Mouse (Mus musculus): ENCODE data around the gene Gm11213. TPM values are rescaled to one million over a fixed set of nuclear protein-coding genes. Genes with fewer than 3 reads are reported as not detected.

The Gm11213 gene
- total and polyA plus RNA-seq, 3 experiments = not detected

- no peak for TF ChIP-seq GATA1 (IDR thresholded peaks at IDR 0.05; ENCODE audit: borderline replicate concordance, low read length)
- no peak for TF ChIP-seq TAL1 (conservative IDR thresholded peaks at IDR 0.05; ENCODE audit: low read depth, low read length)
- TF ChIP-seq CTCF (IDR thresholded peaks at IDR 0.05; ENCODE audit: low read depth, low read length) = no peak
- TF ChIP-seq GATA2 (IDR thresholded peaks at IDR 0.05; ENCODE audit: borderline replicate concordance, low read depth, low read length) = no peak
- TF ChIP-seq POLR2AphosphoS5 (IDR thresholded peaks at IDR 0.05; ENCODE audit: insufficient replicate concordance, low read depth, low read length) = no peak
- no peaks in the 10 kb centered on the region for H3K27me3 ChIP-seq (ENCODE audit: insufficient read depth, low read length)
- H3K9me3 ChIP-seq (replicated peaks) = no peaks in the 10 kb centered on the region
- peaks cover 56% of the 10 kb centered on the region for H3K4me1 ChIP-seq (ENCODE audit: insufficient read depth, low read depth, low read length)
- ATAC-seq (ENCODE audit: extremely low read depth, insufficient number of reproducible peaks, low FRiP score, poor library complexity, severe bottlenecking) = no peak
- DNase-seq (ENCODE audit: low spot score) = no peak
- H3K4me3 ChIP-seq (ENCODE audit: low read depth, low read length) = no peak overlapping the region; the same call in 1 of the 2 replicates
- peaks cover 62% of the 10 kb centered on the region for H3K36me3 ChIP-seq (replicated peaks)
Observed at GRCm38 (mm10) chr4:63560079-63560478, 45.0 kb downstream of the Gm11213 start.

GRCm38 (mm10) chr4:63559127-63559697, 45.8 kb downstream of the Gm11213 start:
- Histone ChIP-seq H3K4me3 (ENCODE audit: low read depth, low read length) (peak overlapping the region; percentile 74), H3K9me3 (replicated peaks) (no peaks in the 10 kb centered on the region), H3K4me1 (ENCODE audit: insufficient read depth, low read depth, low read length) (peaks cover 56% of the 10 kb centered on the region), H3K27me3 (ENCODE audit: insufficient read depth, low read length) (no peaks in the 10 kb centered on the region), H3K36me3 (replicated peaks) (peaks cover 62% of the 10 kb centered on the region)
- DNase-seq (ENCODE audit: low spot score) = no peak
- ATAC-seq (ENCODE audit: extremely low read depth, insufficient number of reproducible peaks, low FRiP score, poor library complexity, severe bottlenecking) = no peak
- TF ChIP-seq GATA2 (IDR thresholded peaks at IDR 0.05; ENCODE audit: borderline replicate concordance, low read depth, low read length) = no peak

GRCm38 (mm10) chr4:63558407-63559081, 46.5 kb downstream of the Gm11213 start, which contains the start of gene Tmem268:
Gene Tmem268, plus strand, starts transcription at chr4:63558781.
- peak; percentile 93 for DNase-seq (ENCODE audit: low spot score)
- Histone ChIP-seq H3K4me3 (ENCODE audit: low read depth, low read length) (peak within 1 kb of the TSS; percentile 74), H3K9me3 (replicated peaks) (no peaks in the 10 kb centered on the region), H3K27me3 (ENCODE audit: insufficient read depth, low read length) (no peaks in the 10 kb centered on the region), H3K4me1 (ENCODE audit: insufficient read depth, low read depth, low read length) (peaks cover 56% of the 10 kb centered on the region), H3K36me3 (replicated peaks) (peaks cover 62% of the 10 kb centered on the region)
- ATAC-seq (ENCODE audit: extremely low read depth, insufficient number of reproducible peaks, low FRiP score, poor library complexity, severe bottlenecking) = peak; percentile 52
- TF ChIP-seq POLR2AphosphoS5 (IDR thresholded peaks at IDR 0.05; ENCODE audit: insufficient replicate concordance, low read depth, low read length) (no peak), CTCF (IDR thresholded peaks at IDR 0.05; ENCODE audit: low read depth, low read length) (no peak), GATA1 (IDR thresholded peaks at IDR 0.05; ENCODE audit: borderline replicate concordance, low read length) (no peak), GATA2 (IDR thresholded peaks at IDR 0.05; ENCODE audit: borderline replicate concordance, low read depth, low read length) (no peak), TAL1 (conservative IDR thresholded peaks at IDR 0.05; ENCODE audit: low read depth, low read length) (no peak)

GRCm38 (mm10) chr4:63557124-63558059, 47.7 kb downstream of the Gm11213 start:
- Histone ChIP-seq H3K4me1 (ENCODE audit: insufficient read depth, low read depth, low read length) (peaks cover 53% of the 10 kb centered on the region), H3K9me3 (replicated peaks) (no peaks in the 10 kb centered on the region), H3K4me3 (ENCODE audit: low read depth, low read length) (peak overlapping the region; percentile 74; the same call in 1 of the 2 replicates), H3K27me3 (ENCODE audit: insufficient read depth, low read length) (no peaks in the 10 kb centered on the region), H3K36me3 (replicated peaks) (peaks cover 60% of the 10 kb centered on the region)
- DNase-seq (ENCODE audit: low spot score) (no peak), ATAC-seq (ENCODE audit: extremely low read depth, insufficient number of reproducible peaks, low FRiP score, poor library complexity, severe bottlenecking) (no peak)
- TF ChIP-seq GATA2 (IDR thresholded peaks at IDR 0.05; ENCODE audit: borderline replicate concordance, low read depth, low read length) (no peak), CTCF (IDR thresholded peaks at IDR 0.05; ENCODE audit: low read depth, low read length) (no peak), POLR2AphosphoS5 (IDR thresholded peaks at IDR 0.05; ENCODE audit: insufficient replicate concordance, low read depth, low read length) (no peak), GATA1 (IDR thresholded peaks at IDR 0.05; ENCODE audit: borderline replicate concordance, low read length) (no peak), TAL1 (conservative IDR thresholded peaks at IDR 0.05; ENCODE audit: low read depth, low read length) (no peak)

GRCm38 (mm10) chr4:63556665-63557064, 48.4 kb downstream of the Gm11213 start:
- H3K4me1 ChIP-seq (ENCODE audit: insufficient read depth, low read depth, low read length) = peaks cover 46% of the 10 kb centered on the region
- ATAC-seq (ENCODE audit: extremely low read depth, insufficient number of reproducible peaks, low FRiP score, poor library complexity, severe bottlenecking) = no peak
- H3K9me3 ChIP-seq (replicated peaks) = no peaks in the 10 kb centered on the region
- no peak for TF ChIP-seq POLR2AphosphoS5 (IDR thresholded peaks at IDR 0.05; ENCODE audit: insufficient replicate concordance, low read depth, low read length)
- no peak for TF ChIP-seq TAL1 (conservative IDR thresholded peaks at IDR 0.05; ENCODE audit: low read depth, low read length)
- TF ChIP-seq CTCF (IDR thresholded peaks at IDR 0.05; ENCODE audit: low read depth, low read length) = no peak
- TF ChIP-seq GATA2 (IDR thresholded peaks at IDR 0.05; ENCODE audit: borderline replicate concordance, low read depth, low read length) = no peak
- TF ChIP-seq GATA1 (IDR thresholded peaks at IDR 0.05; ENCODE audit: borderline replicate concordance, low read length) = no peak
- peaks cover 60% of the 10 kb centered on the region for H3K36me3 ChIP-seq (replicated peaks)
- no peak for DNase-seq (ENCODE audit: low spot score)
- H3K4me3 ChIP-seq (ENCODE audit: low read depth, low read length) = no peak overlapping the region
- no peaks in the 10 kb centered on the region for H3K27me3 ChIP-seq (ENCODE audit: insufficient read depth, low read length)

- no peak overlapping the region for H3K4me3 ChIP-seq (ENCODE audit: low read depth, low read length)
- no peak for TF ChIP-seq CTCF (IDR thresholded peaks at IDR 0.05; ENCODE audit: low read depth, low read length)
- TF ChIP-seq POLR2AphosphoS5 (IDR thresholded peaks at IDR 0.05; ENCODE audit: insufficient replicate concordance, low read depth, low read length) = no peak
- TF ChIP-seq TAL1 (conservative IDR thresholded peaks at IDR 0.05; ENCODE audit: low read depth, low read length) = no peak
- TF ChIP-seq GATA1 (IDR thresholded peaks at IDR 0.05; ENCODE audit: borderline replicate concordance, low read length) = no peak
- no peak for TF ChIP-seq GATA2 (IDR thresholded peaks at IDR 0.05; ENCODE audit: borderline replicate concordance, low read depth, low read length)
- no peaks in the 10 kb centered on the region for H3K27me3 ChIP-seq (ENCODE audit: insufficient read depth, low read length)
- DNase-seq (ENCODE audit: low spot score) (no peak), ATAC-seq (ENCODE audit: extremely low read depth, insufficient number of reproducible peaks, low FRiP score, poor library complexity, severe bottlenecking) (no peak)
- H3K36me3 ChIP-seq (replicated peaks) = peaks cover 63% of the 10 kb centered on the region
- H3K9me3 ChIP-seq (replicated peaks) = no peaks in the 10 kb centered on the region
- H3K4me1 ChIP-seq (ENCODE audit: insufficient read depth, low read depth, low read length) = peaks cover 32% of the 10 kb centered on the region
Observed at GRCm38 (mm10) chr4:63555111-63555510, 50.0 kb downstream of the Gm11213 start.

Data from G1E (cell line).